Mouse (Mus musculus) kidney, adult 11 months (tissue): Measurements from ENCODE around the gene Rsf1.

Source experiments
- DNase-seq: peaks from one replicate; pipeline ENCODE4 v3.0.0; 2022

The Rsf1 gene

DNA sequence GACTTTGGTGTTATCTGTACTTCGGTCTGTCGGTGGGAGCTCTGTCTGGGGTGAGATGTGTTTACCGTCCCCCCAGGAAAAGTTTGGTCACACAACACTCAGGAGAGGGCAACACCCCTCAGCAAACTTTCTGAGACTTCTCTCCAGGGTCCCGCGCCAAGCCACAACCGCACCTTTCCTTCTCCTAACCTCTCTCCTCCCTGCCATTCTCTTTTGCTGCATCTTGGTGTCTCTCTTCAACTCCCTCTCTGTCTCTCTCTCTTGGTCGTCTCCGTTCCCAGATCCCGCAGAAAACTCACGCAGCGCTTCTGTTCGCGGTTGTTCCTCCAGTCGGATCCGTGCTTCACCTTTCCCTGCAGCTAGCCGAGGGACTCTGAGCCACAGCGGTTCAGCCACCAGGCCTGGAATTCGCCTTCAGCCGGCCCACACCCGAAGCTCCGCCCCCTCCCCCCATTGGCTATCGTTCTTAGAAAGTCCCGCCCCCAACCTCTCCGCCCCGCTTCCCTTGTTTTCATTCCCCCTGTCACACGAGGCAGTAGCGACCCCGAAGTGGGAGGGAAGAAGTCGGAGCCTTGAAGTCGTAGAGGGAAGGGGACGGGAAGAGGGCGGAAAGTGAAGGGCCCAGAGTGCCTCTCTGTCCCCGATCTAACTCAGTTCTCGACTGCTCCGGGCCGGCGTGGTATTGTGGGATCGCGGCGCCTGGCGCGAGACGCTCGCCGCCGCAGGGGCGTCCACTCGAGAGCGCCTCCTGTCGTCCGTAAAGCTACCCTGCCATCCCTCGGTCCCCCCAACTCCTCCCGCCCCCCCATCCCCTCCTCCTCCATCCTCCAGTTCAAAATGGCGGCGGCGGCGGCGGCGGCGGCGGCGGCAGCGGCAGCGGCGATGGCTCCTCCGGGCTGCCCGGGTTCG, at the start of gene Rsf1, which contains the start of gene Aamdc:
Rsf1 (plus strand) TSS at position 823 of the 909 bp plus-strand sequence.
Aamdc (minus strand) TSS at position 431 of the 909 bp plus-strand sequence.
- DNase-seq: peak; percentile 96

- DNase-seq: no peak
These were observed 44.2 kb upstream of the Rsf1 start for GRCm38 (mm10) chr7:97535531-97535930.

GRCm38 (mm10) chr7:97536571-97536970, 43.1 kb upstream of the Rsf1 start:
- no peak for DNase-seq

DNA sequence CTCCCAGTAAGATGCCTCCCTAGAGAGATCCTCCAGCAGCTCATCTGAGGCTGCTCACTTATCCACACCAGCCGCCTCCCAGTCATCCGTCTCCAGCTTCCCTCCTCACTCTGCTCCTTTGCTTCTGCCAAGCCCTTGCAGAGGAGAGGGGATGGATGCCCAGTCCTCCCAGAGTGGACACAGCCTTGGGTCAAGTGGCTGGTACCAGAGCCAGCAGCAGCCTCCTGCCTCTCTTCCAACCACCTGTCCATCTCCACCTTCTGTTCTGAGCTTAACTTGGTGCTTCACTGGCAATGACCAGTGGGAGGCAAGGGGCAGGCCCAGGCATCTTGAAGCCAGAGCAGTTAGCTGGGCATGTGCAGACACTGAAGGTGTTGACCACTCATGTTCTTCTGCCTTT, 33.2 kb upstream of the Rsf1 start:
- DNase-seq: no peak

DNA sequence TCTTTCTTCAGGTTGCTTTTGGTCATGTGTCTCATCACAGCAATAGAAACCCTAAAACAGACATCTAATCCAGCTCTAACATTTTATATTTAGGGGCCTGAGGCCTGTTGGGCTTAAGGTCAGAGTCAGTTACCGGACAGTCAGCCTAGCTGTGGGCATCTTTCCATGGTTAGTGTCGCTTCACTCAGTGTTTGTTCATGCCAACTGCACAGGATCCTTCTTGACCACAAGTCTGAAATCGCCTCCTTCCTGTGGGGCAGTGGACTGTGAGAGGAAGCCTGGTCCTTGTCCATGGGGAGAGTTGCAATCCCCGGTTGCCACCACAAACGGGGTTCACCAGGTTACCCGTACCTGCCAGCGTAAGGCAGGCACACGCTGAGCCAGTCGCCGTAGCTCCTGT, 30.4 kb upstream of the Rsf1 start:
- no peak for DNase-seq

DNA sequence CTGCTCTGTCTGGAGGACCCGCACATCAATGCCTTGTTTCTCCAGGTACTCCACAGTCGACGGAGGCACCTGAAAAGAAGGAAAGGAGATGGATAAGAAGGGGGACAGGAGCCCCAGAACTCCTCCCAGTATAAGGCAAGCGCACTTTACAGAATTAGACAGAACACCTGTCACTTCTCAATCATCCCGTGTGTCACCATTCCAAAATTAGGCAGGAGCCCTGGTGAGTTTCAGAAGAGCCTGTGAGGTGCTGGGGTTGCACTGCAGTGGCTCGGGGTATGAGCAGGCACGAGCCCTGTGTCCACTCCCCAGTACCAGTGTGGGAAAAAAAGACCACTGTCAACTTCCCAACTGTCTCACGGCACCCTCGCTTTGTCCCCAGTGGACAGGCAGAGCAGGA, 29.0 kb upstream of the Rsf1 start:
- no peak for DNase-seq

DNA sequence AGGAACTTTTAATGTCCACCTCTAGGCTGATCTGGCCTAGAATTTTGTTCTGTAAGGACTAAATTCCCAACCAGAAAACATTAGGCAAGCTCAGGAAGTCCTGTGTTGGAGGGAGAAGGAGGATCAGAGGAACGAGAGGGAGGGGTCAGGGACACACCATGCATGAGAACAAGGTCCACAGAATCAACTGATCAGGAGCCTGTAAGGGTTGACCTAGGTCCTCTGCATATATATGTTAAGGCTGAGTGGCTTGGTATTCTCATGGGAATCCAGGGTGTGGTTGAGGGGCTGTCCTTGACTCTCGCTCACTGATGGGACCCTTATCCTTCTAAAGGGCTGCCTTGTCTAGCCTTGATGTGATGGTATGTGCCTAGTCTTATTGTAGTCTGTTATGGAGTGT, 16.1 kb upstream of the Rsf1 start:
- DNase-seq: no peak

DNA sequence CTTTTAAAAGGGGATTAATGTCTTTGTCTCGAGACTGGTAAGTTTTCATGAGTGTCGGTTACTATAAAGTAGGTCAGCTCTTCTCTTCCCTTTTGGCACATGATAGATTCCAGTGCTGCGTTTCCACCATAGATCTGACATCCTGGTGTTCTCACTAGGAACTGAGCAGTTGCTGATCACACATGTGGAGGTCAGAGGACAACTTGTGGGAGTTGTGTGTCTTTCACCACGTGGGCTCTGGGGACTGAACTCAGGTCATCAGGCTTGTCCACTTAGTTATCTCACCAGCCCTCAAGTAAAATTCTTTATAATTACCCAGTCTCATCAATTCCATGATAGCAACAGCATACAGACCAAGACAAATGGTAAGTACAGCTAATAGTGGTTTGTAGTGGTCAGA, 10.3 kb upstream of the Rsf1 start:
- no peak for DNase-seq

DNA sequence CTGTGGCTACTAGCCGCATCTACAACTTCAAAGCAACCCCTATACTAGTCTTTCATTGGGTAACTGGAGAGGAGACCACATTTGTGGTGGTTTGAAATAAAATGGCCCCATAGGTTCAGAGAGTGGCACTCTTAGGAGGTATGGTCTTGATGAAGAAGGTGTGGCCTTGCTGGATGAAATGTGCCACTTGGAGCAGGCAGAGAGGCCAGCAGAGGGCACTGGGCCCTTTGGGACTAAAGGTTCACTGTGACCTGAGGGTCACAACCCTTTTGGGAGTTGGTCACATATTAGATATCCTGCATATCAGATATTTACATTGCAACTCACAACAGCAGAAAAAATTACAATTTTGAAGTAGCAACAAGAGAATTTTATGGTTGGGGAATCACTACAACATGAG, 9.3 kb upstream of the Rsf1 start:
- DNase-seq: no peak

- DNase-seq: peak; percentile 46
These were observed 1.2 kb upstream of the Rsf1 start for GRCm38 (mm10) chr7:97578361-97579066.

GRCm38 (mm10) chr7:97579976-97580842, 520 bp downstream of the Rsf1 start:
- DNase-seq: peak; percentile 49

GRCm38 (mm10) chr7:97580843-97581214, 1.1 kb downstream of the Rsf1 start:
- DNase-seq: peak; percentile 82

DNA sequence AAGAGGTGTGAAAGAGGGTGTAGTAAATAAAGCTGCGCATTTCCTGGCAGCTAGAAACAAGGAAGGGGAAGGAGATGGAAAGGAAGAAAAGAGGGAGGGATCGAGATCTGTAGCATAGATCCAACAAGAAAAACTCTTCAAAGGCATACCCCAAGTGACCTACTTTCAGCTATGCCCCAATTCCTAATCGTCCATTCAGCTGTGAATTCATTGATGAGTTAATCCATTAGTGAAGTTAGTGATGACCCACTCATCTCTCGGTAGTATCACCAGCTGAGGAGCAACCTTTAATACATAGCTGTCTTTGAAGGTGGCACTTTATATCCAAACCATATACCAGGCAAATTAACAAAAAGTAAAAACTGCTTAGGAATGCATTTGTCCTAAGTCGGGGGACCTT, 8.8 kb downstream of the Rsf1 start:
- DNase-seq: no peak

DNA sequence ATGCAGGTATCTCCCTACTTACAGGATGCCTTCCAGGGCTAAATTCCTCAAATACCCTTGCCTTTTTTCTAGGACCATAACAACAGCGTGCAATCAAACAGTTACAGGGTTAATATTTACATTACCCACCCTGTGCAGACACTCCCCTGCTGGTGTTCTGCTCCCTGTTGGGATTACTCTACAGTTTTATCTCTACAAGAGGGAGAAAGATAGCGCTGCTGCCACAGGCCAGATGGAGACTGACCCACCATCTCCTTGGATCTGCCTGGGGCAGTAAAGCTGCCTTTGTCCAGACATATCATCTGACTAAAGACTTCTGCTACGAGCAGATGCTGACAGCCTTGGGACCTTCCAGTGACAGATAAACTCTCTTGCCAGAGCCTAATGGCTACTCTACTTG, 10.8 kb downstream of the Rsf1 start:
- no peak for DNase-seq

DNA sequence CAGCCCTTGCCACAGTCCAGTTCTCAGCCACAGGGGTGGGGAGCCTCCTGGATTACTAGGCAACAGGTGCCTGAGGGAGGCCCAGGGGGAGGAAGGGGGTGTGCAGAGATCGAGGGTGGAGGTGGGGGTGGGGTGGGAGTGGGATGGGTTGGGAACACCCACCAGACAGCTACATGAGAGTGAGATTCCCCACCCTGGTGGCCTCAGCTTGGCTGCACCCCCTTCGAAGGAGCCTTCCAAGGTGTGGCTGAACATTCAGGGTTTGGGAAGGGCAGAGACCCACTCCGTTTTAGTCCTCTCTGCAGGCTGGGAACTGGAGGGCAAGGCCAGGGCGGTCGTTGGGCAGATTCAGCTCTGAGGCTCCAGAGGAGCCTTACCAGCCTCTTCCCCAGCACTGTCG, 11.6 kb downstream of the Rsf1 start:
- no peak for DNase-seq

GRCm38 (mm10) chr7:97592396-97592795, 12.7 kb downstream of the Rsf1 start:
- DNase-seq: no peak

- no peak for DNase-seq
These were observed 13.8 kb downstream of the Rsf1 start for GRCm38 (mm10) chr7:97593535-97593934.

- DNase-seq: no peak
These were observed 18.9 kb downstream of the Rsf1 start for GRCm38 (mm10) chr7:97598548-97598947.

DNA sequence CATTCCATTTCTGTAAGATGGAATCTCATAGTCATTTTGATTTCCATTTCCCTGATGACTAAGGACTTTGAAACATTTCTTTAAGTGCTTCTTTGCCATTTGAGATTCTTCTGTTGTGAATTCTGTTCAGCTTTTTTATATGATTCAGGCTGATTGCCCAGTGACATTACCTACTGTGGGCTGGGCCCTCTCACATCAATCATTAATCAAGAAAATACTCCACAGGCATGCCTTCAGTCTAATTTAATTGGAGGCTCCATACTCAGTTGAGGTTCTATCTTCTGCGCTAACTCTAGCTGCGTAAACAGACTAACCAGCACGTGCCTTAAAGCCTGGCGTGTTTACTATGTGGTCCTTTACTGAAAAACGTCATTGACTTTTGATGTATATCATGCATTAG, 41.7 kb downstream of the Rsf1 start:
- peak; percentile 36 for DNase-seq

DNA sequence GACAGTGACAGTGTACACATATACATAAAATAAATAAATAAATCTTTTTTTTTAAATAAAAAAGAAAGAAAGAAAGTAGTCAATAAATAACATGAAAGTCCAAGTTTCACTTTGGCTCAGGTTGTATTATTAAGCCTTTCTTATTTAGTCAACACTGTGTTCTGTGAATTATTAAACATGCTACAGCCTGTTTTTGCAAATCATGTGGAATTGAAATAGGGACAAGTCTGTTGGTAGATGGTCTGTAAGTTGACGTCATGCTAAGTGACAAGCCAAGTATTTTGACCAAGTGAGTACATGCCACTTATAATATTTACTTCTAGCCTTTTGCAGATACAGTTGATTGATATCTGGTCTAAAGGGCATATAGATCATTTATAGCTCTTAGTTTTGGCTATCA, 43.0 kb downstream of the Rsf1 start:
- DNase-seq: no peak

- no peak for DNase-seq
These were observed 43.7 kb downstream of the Rsf1 start for GRCm38 (mm10) chr7:97623402-97623801.

DNA sequence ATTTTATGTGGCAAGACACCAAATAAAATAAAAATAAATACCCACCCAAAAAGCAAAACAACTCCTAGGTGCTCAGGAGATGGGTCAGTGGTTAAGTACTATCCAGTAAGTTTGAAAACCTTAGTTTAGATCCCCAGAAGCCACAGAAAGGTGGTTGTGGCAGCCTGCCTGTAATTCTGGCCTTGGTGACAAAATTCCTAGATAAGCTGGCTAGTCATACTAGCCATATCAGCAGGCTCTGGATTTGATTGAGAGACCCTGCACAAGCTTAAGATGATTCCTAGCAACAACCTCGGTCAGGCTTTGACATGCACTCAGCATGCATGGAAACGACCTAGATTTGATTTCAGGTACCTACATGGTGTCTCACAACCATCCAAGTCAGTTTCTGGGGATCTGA, 49.7 kb downstream of the Rsf1 start:
- no peak for DNase-seq

- DNase-seq: no peak
These were observed 51.6 kb downstream of the Rsf1 start for GRCm38 (mm10) chr7:97631290-97631689.
